Mouse (Mus musculus) ES-E14 (cell line): Measurements from ENCODE around the gene Dnmt3a. TPM values are rescaled to one million over a fixed set of nuclear protein-coding genes. Genes with fewer than 3 reads are reported as not detected.

Source experiments
- DNase-seq: peaks from one replicate; pipeline ENCODE4 v3.0.0-alpha.2; 2013; ENCODE audit warnings: low read depth, low spot score
- H3K27ac ChIP-seq: 2 replicates; pipeline ENCODE4 v1.5.1; 2012; ENCODE audit warnings: low read depth, mild to moderate bottlenecking, low read length, moderate library complexity, mixed read lengths; ENCODE audit not compliant: poor library complexity, insufficient read depth, severe bottlenecking
- H3K36me3 ChIP-seq: 2 replicates; pipeline ENCODE4 v1.6.1; 2012; ENCODE audit warnings: mild to moderate bottlenecking, low read length, moderate library complexity, mixed read lengths; ENCODE audit not compliant: control insufficient read depth, poor library complexity, insufficient read depth, severe bottlenecking
- H3K4me1 ChIP-seq, 2 experiments: fragments of 150-350 bp in 1 of 2; sonication (generic) in 1 of 2; 2 replicates each; pipeline ENCODE4 v1.6.1; 2012; ENCODE audit warnings: low read length in 2 of 2, mild to moderate bottlenecking in 1 of 2, mixed read lengths in 1 of 2; ENCODE audit not compliant: control insufficient read depth in 2 of 2, insufficient read depth in 2 of 2, poor library complexity in 1 of 2
- H3K4me3 ChIP-seq, 2 experiments: fragments of 150-350 bp in 1 of 2; sonication (generic) in 1 of 2; 2 replicates each; pipeline ENCODE4 v1.5.1; 2012; ENCODE audit warnings: low read length in 2 of 2, low read depth in 1 of 2, mild to moderate bottlenecking in 1 of 2, mixed read lengths in 1 of 2; ENCODE audit not compliant: insufficient read depth in 1 of 2, poor library complexity in 1 of 2, severe bottlenecking in 1 of 2
- H3K9ac ChIP-seq: 2 replicates; pipeline ENCODE4 v1.6.1; 2012; ENCODE audit warnings: low read depth, mild to moderate bottlenecking, low read length, mixed read lengths; ENCODE audit not compliant: poor library complexity, insufficient read depth, severe bottlenecking
- H3K9me3 ChIP-seq: fragments of 150-350 bp; sonication (generic); 2 replicates; pipeline ENCODE4 v1.6.1; 2012; ENCODE audit warnings: low read depth, mild to moderate bottlenecking, low read length; ENCODE audit not compliant: control insufficient read depth, insufficient read depth
- CHD2 ChIP-seq: IDR thresholded peaks from 2 replicates; pipeline ENCODE4 v1.6.1; 2014; ENCODE audit warnings: mild to moderate bottlenecking, low read depth, low read length, inconsistent platforms
- HCFC1 ChIP-seq: IDR thresholded peaks from 2 replicates; pipeline ENCODE4 v1.6.1; 2012; ENCODE audit warnings: low read length, inconsistent platforms, borderline replicate concordance; ENCODE audit not compliant: insufficient read depth
- MAFK ChIP-seq: IDR thresholded peaks from 2 replicates; pipeline ENCODE4 v1.6.1; 2014; ENCODE audit warnings: mild to moderate bottlenecking, low read depth, low read length, inconsistent platforms; ENCODE audit not compliant: insufficient read depth
- ZC3H11A ChIP-seq: IDR thresholded peaks from 2 replicates; pipeline ENCODE4 v1.6.1; 2012; ENCODE audit warnings: low read depth, mild to moderate bottlenecking, inconsistent platforms, low read length, borderline replicate concordance
- ZNF384 ChIP-seq: IDR thresholded peaks from 2 replicates; pipeline ENCODE4 v1.6.1; 2012; ENCODE audit warnings: low read depth, low read length, inconsistent platforms
- in situ Hi-C, 2 experiments: fragments of 600-800 bp; cut with MboI; formaldehyde crosslinking; loops; one replicate each; pipeline ENCODE4 v1.15.1; 2025; ENCODE audit warnings: low sequenced_read_pairs in 2 of 2, inconsistent platforms in 1 of 2; ENCODE audit not compliant: unreplicated experiment in 2 of 2
- total RNA-seq: library from RNA; depleted of rRNA; stranded (reverse); fragments of 300-350 nt; gene quantifications from 2 replicates; pipeline ENCODE4 v1.2.3, GENCODE M21; 2012

Gene Dnmt3a
- total RNA-seq, 1 experiment = 77.0 TPM

DNA sequence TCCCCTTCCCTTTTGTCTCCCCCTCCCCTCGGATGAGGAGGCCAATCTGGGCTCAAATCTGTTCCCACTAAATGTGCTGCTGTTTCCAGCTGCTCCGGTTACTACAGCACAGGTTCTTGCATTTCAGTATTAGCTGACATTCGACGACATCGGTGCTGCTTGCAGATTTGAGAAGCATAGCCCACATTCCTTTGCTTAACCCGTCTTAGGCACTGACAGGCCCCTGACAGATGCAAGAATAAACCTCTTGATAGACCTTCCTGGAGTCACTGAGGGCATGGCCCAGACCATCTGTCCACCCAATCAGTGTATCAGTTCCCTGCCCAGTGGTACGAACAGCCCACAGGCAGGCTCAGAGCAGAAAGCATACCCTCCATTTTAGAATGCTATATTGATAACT, 38.1 kb downstream of the Dnmt3a start:
- DNase-seq = no peak
- in situ Hi-C loops = no loop called here
- no peak for TF ChIP-seq HCFC1
- TF ChIP-seq MAFK = no peak
- TF ChIP-seq ZC3H11A = no peak
- TF ChIP-seq ZNF384 = no peak
- TF ChIP-seq CHD2 = no peak
- Histone ChIP-seq H3K4me3 (no peak overlapping the region), H3K27ac (no peak overlapping the region), H3K4me1 (no peaks in the 10 kb centered on the region), H3K9ac (no peak overlapping the region), H3K9me3 (no peaks in the 10 kb centered on the region), H3K36me3 (no peaks in the 10 kb centered on the region; the same call in 1 of the 2 replicates)

GRCm38 (mm10) chr12:3844335-3844734, 38.5 kb downstream of the Dnmt3a start:
- TF ChIP-seq ZNF384 (no peak), ZC3H11A (no peak), HCFC1 (no peak)
- Histone ChIP-seq H3K4me3 (no peak overlapping the region), H3K9me3 (no peaks in the 10 kb centered on the region), H3K4me1 (peaks cover 0 to under 1% of the 10 kb centered on the region in 2 experiments; a peak in 1 of 4 replicates), H3K36me3 (peaks cover under 1% of the 10 kb centered on the region; the same call in 1 of the 2 replicates), H3K27ac (no peak overlapping the region), H3K9ac (no peak overlapping the region)
- no peak for DNase-seq
- in situ Hi-C loops = no loop called here

- H3K36me3 ChIP-seq = peaks cover 3% of the 10 kb centered on the region; the same call in 1 of the 2 replicates
Observed at GRCm38 (mm10) chr12:3849481-3849880, 43.7 kb downstream of the Dnmt3a start.

GRCm38 (mm10) chr12:3850165-3850564, 44.4 kb downstream of the Dnmt3a start:
- Histone ChIP-seq H3K36me3 (peaks cover 3% of the 10 kb centered on the region; the same call in 1 of the 2 replicates), H3K9ac (no peak overlapping the region), H3K4me3 (no peak overlapping the region), H3K9me3 (no peaks in the 10 kb centered on the region), H3K27ac (no peak overlapping the region; the same call in 1 of the 2 replicates), H3K4me1 (peaks cover 0 to 13% of the 10 kb centered on the region in 2 experiments; a peak in 1 of 4 replicates)
- DNase-seq = no peak
- TF ChIP-seq ZC3H11A (no peak), CHD2 (no peak), HCFC1 (no peak), MAFK (no peak), ZNF384 (no peak)
- in situ Hi-C loops = no loop called here

More at GRCm38 (mm10) chr12:3849481-3849880, 43.7 kb downstream of the Dnmt3a start:
- H3K9ac ChIP-seq = no peak overlapping the region
- TF ChIP-seq ZC3H11A (no peak), ZNF384 (no peak), MAFK (no peak), CHD2 (no peak), HCFC1 (no peak)
- in situ Hi-C loops = no loop called here
- no peak for DNase-seq
- peaks cover 0 to 13% of the 10 kb centered on the region in 2 experiments; a peak in 1 of 4 replicates for H3K4me1 ChIP-seq
- H3K27ac ChIP-seq = no peak overlapping the region; the same call in 1 of the 2 replicates
- no peaks in the 10 kb centered on the region for H3K9me3 ChIP-seq
- H3K4me3 ChIP-seq = no peak overlapping the region

DNA sequence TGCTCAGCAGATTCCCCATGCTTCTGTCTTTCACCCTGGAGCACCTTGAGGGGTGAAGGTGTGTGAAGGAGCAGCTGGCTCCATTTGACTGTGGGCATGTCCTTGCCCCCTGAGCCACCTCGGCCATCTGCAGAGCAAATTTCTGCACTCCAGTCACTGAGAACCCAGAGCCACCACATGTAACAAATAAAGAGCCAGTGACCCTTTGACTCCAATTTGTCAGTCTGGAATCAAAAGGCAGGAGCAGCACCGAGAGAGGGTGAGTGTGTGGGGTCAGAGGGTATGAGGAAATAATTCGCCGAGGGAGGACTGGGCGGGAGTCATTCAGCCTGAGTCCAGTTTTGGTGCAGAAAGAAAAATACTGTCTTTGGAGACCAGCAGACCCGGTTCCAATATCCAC, 44.9 kb downstream of the Dnmt3a start:
- Histone ChIP-seq H3K4me3 (no peak overlapping the region), H3K4me1 (peaks cover 0 to 13% of the 10 kb centered on the region in 2 experiments; a peak in 1 of 4 replicates), H3K36me3 (peaks cover 3% of the 10 kb centered on the region; the same call in 1 of the 2 replicates), H3K9me3 (no peaks in the 10 kb centered on the region), H3K9ac (no peak overlapping the region), H3K27ac (no peak overlapping the region)
- no peak for TF ChIP-seq CHD2
- TF ChIP-seq HCFC1 = no peak
- no peak for TF ChIP-seq MAFK
- no peak for TF ChIP-seq ZC3H11A
- TF ChIP-seq ZNF384 = no peak
- DNase-seq = no peak
- in situ Hi-C loops = no loop called here
